Mouse (Mus musculus): Measurements from ENCODE around the gene Spi1.
"Not testable (repeated sequence)": the region's sequence is repeated elsewhere in the genome, so short reads cannot be mapped to it uniquely, and the experiment has no call there.

The Spi1 gene

GRCm38 (mm10) chr2:91090827-91091226 lies 8.6 kb downstream of the Spi1 start:
- in situ Hi-C loops (cut with MboI, MseI) = no loop called here

GRCm38 (mm10) chr2:91096524-91096923 lies 14.3 kb downstream of the Spi1 start:
- in situ Hi-C loops (cut with MboI, MseI) = loop anchor here in 1 of 2 experiments (5.0 kb wide), 1 partner anchor 59 kb away; the partner anchor contains the start of gene Rapsn

GRCm38 (mm10) chr2:91097015-91097414 lies 14.8 kb downstream of the Spi1 start:
- in situ Hi-C loops (cut with MboI, MseI) = loop anchor here in 1 of 2 experiments (5.0 kb wide), 1 partner anchor 60 kb away; the partner anchor contains the start of gene Rapsn

- in situ Hi-C loops (cut with MboI, MseI) = loop anchor here in 1 of 2 experiments (5.0 kb wide), 1 partner anchor 61 kb away; the partner anchor contains the start of gene Rapsn
Observed at GRCm38 (mm10) chr2:91098156-91098555, 16.0 kb downstream of the Spi1 start.

GRCm38 (mm10) chr2:91101124-91101740 lies 19.0 kb downstream of the Spi1 start:
- in situ Hi-C loops (cut with MboI, MseI) = loop anchor here in 1 of 2 experiments (10.0 kb wide), 1 partner anchor 66 kb away; the partner anchor contains the start of gene Rapsn

GRCm38 (mm10) chr2:91108156-91108555 lies 26.0 kb downstream of the Spi1 start:
- in situ Hi-C loops (cut with MboI, MseI) = loop anchor here in 1 of 2 experiments (10.0 kb wide), 1 partner anchor 73 kb away; the partner anchor contains the start of gene Rapsn

DNA sequence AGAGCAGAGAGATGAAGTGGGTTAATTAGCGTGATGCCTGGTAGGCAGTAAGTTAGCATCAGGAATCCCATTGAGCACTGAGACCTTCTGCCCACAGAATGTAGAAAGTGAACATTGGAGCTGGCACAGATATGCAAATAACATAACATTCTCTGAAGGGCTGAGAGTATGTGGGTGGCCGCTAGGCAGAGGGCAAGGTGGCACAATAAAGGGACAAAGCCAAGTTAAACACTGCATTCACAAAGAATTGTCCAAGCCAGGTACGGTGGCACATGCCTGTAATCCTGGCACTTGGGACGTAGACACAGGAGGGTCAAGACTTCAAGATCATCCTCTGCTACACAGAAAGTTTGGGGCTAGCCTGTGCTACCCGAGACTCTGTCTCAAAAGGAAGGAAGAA lies 27.1 kb downstream of the Spi1 start:
- in situ Hi-C loops (cut with MboI, MseI) = loop anchor here in 1 of 2 experiments (10.0 kb wide), 1 partner anchor 74 kb away; the partner anchor contains the start of gene Rapsn

- in situ Hi-C loops (cut with MboI, MseI) = loop anchor here in 1 of 2 experiments (10.0 kb wide), 1 partner anchor 75 kb away; the partner anchor contains the start of gene Rapsn
Observed at GRCm38 (mm10) chr2:91109807-91110385, 27.7 kb downstream of the Spi1 start.

GRCm38 (mm10) chr2:91110429-91110828 lies 28.2 kb downstream of the Spi1 start:
- in situ Hi-C loops (cut with MboI, MseI) = no loop called here

GRCm38 (mm10) chr2:91111832-91112231 lies 29.6 kb downstream of the Spi1 start:
- in situ Hi-C loops (cut with MboI, MseI) = not testable (repeated sequence)

DNA sequence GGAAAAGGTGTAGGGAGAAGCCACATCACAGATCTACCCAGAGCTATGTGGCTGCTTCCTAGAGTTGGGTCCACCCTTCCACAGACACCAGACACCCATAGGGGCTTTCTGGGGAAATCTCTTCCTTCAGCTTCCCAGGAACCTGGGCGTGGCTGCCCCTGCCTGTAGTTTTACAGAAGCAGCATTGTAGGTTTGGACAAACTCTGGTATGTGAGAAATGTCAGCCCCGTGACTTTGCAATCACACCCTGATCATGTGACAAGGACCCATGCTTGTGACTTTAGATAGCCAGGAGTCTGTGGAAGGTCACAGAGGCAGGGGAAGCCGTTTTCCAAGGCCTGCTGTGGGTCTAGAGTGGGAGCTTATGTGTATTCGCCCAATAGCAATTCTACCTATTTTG lies 30.3 kb downstream of the Spi1 start:
- in situ Hi-C loops (cut with MboI, MseI) = no loop called here

DNA sequence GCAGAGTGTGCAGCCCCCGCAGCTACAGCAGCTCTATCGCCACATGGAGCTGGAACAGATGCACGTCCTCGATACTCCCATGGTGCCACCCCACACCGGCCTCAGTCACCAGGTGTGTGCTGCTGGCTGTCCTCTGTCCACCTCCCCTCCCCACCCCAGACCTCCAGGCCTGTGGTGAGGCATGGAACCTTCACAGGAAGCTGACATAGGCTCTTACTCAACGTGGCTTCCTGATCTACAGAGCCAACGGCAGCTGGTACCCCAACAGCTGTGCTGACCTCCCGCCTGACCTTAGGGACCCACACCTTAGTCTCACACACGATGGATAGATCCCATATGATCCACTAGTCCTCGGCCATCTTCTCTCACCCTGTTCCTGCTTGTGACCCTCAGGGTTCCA lies 31.1 kb downstream of the Spi1 start:
- in situ Hi-C loops (cut with MboI, MseI) = no loop called here

DNA sequence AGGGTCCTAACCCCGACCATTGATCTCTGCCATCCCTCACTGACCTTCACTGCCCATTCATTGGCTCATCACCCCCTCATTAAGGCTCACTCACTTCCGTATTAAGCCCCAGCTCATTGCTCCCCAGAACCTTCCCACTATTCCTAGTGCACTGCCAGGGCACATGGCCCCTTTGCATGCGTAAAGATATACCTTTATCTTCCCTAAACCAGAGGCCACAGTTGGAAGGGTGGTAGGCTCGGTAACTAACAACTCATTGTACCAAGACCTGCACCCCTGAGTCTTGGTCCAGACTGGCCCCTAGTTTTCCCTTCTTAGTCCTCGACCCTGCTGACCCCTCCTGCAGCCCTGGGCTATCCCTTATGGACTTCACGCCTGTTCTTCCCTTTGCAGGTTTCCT lies 31.7 kb downstream of the Spi1 start:
- in situ Hi-C loops (cut with MboI, MseI) = no loop called here

DNA sequence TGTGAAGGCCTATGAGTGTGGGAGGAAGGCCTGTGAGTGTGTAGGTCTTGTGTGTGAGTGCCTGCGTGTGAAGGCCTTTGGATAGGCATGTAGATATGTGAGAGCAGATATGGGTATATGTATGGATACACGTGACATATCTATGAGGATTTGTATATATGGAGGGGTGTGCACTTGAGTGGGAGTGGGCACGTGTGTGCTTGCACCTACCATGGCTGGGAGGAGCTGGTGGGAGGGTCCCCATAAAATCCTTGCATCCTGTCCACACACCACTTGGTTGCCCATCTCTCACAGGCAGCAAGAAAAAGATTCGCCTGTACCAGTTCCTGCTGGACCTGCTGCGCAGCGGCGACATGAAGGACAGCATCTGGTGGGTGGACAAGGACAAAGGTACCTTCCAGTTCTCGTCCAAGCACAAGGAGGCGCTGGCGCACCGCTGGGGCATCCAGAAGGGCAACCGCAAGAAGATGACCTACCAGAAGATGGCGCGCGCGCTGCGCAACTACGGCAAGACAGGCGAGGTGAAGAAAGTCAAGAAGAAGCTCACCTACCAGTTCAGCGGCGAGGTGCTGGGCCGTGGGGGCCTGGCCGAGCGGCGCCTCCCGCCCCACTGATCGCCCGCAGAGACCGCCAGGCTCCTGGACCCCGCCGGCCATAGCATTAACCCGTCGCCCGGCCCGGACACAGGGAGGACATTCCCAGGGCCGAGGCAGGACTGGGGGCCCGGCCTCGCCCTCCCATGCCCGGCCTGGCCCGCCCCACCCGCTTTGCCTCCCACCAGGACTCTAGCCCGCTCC lies 32.8 kb downstream of the Spi1 start:
- in situ Hi-C loops (cut with MboI, MseI) = no loop called here

DNA sequence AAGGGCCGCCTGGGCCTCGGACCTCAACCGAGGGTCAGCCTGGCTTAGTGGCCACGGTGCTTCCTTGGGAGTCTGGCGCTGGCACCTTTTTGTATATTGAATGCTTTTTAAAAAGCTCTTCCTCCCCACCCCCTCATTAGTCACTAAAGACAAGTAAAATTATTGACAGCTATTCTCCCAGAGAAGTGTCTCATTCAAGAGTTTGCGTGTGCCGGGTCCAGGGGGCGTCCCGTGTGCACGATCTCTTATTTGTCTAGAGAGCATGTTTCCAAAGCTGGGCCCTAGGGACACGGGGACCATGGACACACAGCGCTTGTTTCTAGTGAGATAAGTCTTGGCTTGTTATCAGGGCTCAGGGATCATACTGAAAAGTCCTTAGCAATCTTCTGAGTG lies 33.4 kb downstream of the Spi1 start:
- in situ Hi-C loops (cut with MboI, MseI) = no loop called here

- in situ Hi-C loops (cut with MboI, MseI) = no loop called here
Observed at GRCm38 (mm10) chr2:91116842-91117241, 34.7 kb downstream of the Spi1 start.

DNA sequence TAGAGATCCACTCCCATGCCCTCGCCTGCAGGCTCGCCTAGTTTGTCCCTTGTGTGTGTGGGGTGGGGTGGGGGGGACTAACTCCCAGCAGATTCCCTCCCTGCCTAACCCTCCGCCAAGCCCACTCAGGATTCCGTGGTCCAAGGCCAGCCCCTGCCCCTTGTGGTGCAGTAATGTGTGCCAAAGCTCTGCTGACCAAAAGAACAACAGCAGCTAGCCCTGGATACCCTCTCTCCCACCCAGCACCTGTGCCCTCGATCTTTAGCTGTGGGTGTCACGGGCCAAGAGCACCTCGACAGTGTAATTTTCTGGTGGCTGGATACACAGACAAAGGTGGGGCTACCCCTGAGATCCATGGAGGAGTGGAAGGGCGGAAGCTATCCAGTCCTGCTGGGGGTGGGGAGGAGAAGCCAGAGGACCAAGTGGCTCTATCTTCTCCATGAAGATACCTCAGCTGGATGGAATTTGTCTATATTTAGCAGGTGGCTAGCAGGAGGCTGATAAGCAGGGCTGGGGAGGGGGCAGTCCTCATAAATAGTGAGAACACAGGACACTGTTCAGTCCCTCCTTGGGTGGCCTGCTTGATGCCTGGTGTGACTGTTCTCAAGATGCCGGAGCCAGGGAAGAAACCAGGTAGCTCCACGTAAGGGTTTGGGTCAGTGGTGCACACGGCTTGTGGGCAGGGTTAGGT lies 35.5 kb downstream of the Spi1 start, which contains the start of gene Mybpc3:
Gene Mybpc3, plus strand, starts transcription at position 560 of the 691 bp plus-strand sequence.
- in situ Hi-C loops (cut with MboI, MseI) = no loop called here

DNA sequence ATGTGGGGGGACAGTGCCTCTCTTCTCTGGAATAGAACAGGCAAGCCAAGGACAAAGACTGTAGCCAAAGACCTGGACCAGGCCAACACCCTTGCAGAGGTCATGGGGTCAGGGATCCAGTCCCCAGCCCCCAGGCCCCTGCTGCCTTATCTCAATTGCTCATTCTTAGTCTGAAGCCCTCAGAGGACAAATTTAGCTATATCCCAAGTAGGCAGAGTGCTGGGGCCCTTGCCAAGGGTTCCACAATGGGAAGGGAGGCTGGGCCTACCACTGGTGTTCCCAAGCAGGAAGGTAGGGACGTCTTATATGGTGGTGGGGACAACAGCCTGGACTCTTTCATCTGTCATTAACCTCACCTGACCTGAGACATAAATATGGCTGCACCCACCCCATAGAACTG lies 36.5 kb downstream of the Spi1 start:
- in situ Hi-C loops (cut with MboI, MseI) = no loop called here

GRCm38 (mm10) chr2:91119061-91119460 lies 36.9 kb downstream of the Spi1 start:
- in situ Hi-C loops (cut with MboI, MseI) = no loop called here

DNA sequence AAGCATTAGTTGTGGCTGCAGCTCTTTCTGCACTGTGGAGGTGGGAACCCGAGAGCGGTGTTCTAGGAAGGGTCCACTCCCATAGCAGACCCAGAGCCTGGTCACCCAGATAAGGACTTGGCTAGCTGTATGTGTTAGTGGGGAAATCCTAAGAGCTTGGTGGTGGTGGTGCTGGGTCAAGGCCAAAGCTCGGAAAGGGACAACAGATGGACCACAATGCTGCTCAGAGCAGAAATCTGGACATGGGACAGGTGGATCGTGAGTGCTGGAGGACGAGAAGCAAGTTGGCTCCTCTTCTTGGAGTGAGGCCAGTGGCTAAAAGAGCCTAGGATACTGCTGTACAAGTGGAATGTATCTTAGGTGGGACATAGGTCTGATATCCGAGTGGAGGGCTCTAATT lies 37.4 kb downstream of the Spi1 start:
- in situ Hi-C loops (cut with MboI, MseI) = no loop called here

- in situ Hi-C loops (cut with MboI, MseI) = loop anchor here in 1 of 2 experiments (10.0 kb wide), 1 partner anchor 1045 kb away; no protein-coding TSS in a partner anchor
Observed at GRCm38 (mm10) chr2:91120261-91120671, 38.1 kb downstream of the Spi1 start.
